In genomic region chr7:110061199-110061751, GRCm38 (mm10) we compare ENCODE assay signal across 8 mouse cellular contexts. TPM values are rescaled to one million over a fixed set of nuclear protein-coding genes. Genes with fewer than 3 reads are reported as not detected.
DNase-seq lines count a peak whose midpoint lies in the region; ATAC-seq lines count a peak whose summit lies in the region.

TSS of gene Zfp143 (plus strand) at chr7:110061217.

- H3K27ac ChIP-seq in brown adipose tissue, adult 24 weeks (replicated peaks; ENCODE audit: low read depth, low read length) = peak within 1 kb of the TSS; percentile 99
- H3K27ac ChIP-seq in heart, embryonic 13.5 days (replicated peaks) = peak within 1 kb of the TSS; percentile 100
- H3K27ac ChIP-seq in liver, embryonic 12.5 days = peak within 1 kb of the TSS; percentile 100
- peak within 1 kb of the TSS; percentile 100 for H3K27ac ChIP-seq in stomach, embryonic 15.5 days

- no peaks in the 10 kb centered on the region for H3K9me3 ChIP-seq in heart, embryonic 13.5 days
- H3K9me3 ChIP-seq in liver, embryonic 12.5 days (replicated peaks) = no peaks in the 10 kb centered on the region
- H3K9me3 ChIP-seq in stomach, embryonic 15.5 days = no peaks in the 10 kb centered on the region

- DNase-seq in CD4-positive, CD25-positive, alpha-beta regulatory T cell, adult 2 months (ENCODE audit: low read depth, low spot score) = peak; percentile 99
- DNase-seq in fat pad, adult 2 months (ENCODE audit: extremely low read depth, low read depth, low spot score) = peak; percentile 99
- DNase-seq in kidney, postnatal 10 days = peak; percentile 100
- peak; percentile 100 for DNase-seq in natural killer cell, adult 2 months (ENCODE audit: low spot score in 2 of 2)

- H3K9ac ChIP-seq in heart, embryonic 13.5 days = peak within 1 kb of the TSS; percentile 97
- peak within 1 kb of the TSS; percentile 93 for H3K9ac ChIP-seq in liver, embryonic 12.5 days
- H3K9ac ChIP-seq in stomach, embryonic 15.5 days = peak within 1 kb of the TSS; percentile 92

- H3K27me3 ChIP-seq in heart, embryonic 13.5 days (replicated peaks) = no peaks in the 10 kb centered on the region
- H3K27me3 ChIP-seq in liver, embryonic 12.5 days (replicated peaks) = no peaks in the 10 kb centered on the region
- no peaks in the 10 kb centered on the region for H3K27me3 ChIP-seq in stomach, embryonic 15.5 days (replicated peaks)

- H3K4me3 ChIP-seq in brown adipose tissue, adult 24 weeks (ENCODE audit: insufficient read depth, low read depth, low read length) = peak within 1 kb of the TSS; percentile 99
- H3K4me3 ChIP-seq in heart, embryonic 13.5 days = peak within 1 kb of the TSS; percentile 83
- peak within 1 kb of the TSS; percentile 84 for H3K4me3 ChIP-seq in liver, embryonic 12.5 days
- peak within 1 kb of the TSS; percentile 77 for H3K4me3 ChIP-seq in stomach, embryonic 15.5 days (replicated peaks)

- peaks cover 38% of the 10 kb centered on the region for H3K36me3 ChIP-seq in heart, embryonic 13.5 days
- peaks cover 43% of the 10 kb centered on the region for H3K36me3 ChIP-seq in liver, embryonic 12.5 days
- no peaks in the 10 kb centered on the region for H3K36me3 ChIP-seq in stomach, embryonic 15.5 days

- H3K4me1 ChIP-seq in brown adipose tissue, adult 24 weeks (ENCODE audit: control insufficient read depth, insufficient read depth, insufficient read length, low read length) = peaks cover 6% of the 10 kb centered on the region
- H3K4me1 ChIP-seq in heart, embryonic 13.5 days = peaks cover 23% of the 10 kb centered on the region
- H3K4me1 ChIP-seq in liver, embryonic 12.5 days = peaks cover 37% of the 10 kb centered on the region
- peaks cover 4% of the 10 kb centered on the region; the same call in 1 of the 2 replicates for H3K4me1 ChIP-seq in stomach, embryonic 15.5 days

- H3K4me2 ChIP-seq in heart, embryonic 13.5 days = peak within 1 kb of the TSS; percentile 77
- peak within 1 kb of the TSS; percentile 76 for H3K4me2 ChIP-seq in liver, embryonic 12.5 days
- H3K4me2 ChIP-seq in stomach, embryonic 15.5 days = peak within 1 kb of the TSS; percentile 64

- peak; percentile 97 for ATAC-seq in heart, embryonic 13.5 days (ENCODE audit: extremely low read depth, insufficient number of reproducible peaks, low FRiP score, low TSS enrichment)
- peak; percentile 95 for ATAC-seq in liver, embryonic 12.5 days
- ATAC-seq in stomach, embryonic 15.5 days (ENCODE audit: insufficient read depth, low FRiP score, low read depth) = peak; percentile 98

- 0% methylated on average over 34 of the region's 34 CpGs for WGBS in heart, embryonic 13.5 days
- WGBS in liver, embryonic 12.5 days (ENCODE audit: insufficient replicate concordance) = under 1% methylated on average over 34 of the region's 34 CpGs
- under 1% methylated on average over 34 of the region's 34 CpGs for WGBS in stomach, embryonic 15.5 days

RNA-seq across cellular contexts. Expression of gene Zfp143, which starts in this region (rescaled TPM):
- 4.5 and 7.8 TPM in 2 replicates for polyA plus RNA-seq in brown adipose tissue, adult 24 weeks (2012; ENCODE audit: insufficient read depth, insufficient read length, missing spikeins)
- 13.4 and 15.0 TPM in 2 replicates for polyA plus RNA-seq in heart, embryonic 13.5 days (2015; fragmentation: Nextera tagmentation; extraction: Ambion mirVana)
- 13.5 and 14.2 TPM in 2 replicates for polyA plus RNA-seq in liver, embryonic 12.5 days (2016; fragmentation: Nextera tagmentation; extraction: Ambion mirVana)
- 15.8 and 16.2 TPM in 2 replicates for polyA plus RNA-seq in stomach, embryonic 15.5 days (2015; fragmentation: Nextera tagmentation; extraction: Ambion mirVana)

Comparison
In these comparisons a context has a peak if more than half of its experiments do, and no peak if none do; other contexts are left out.
1. Peak in every context shown above with its lines: DNase-seq, ATAC-seq, H3K4me3 ChIP-seq and H3K27ac ChIP-seq.